Mouse (Mus musculus) hindbrain, postnatal 0 days (tissue): ENCODE results near the gene Gm20388. TPM values are rescaled to one million over a fixed set of nuclear protein-coding genes. Genes with fewer than 3 reads are reported as not detected.

Experiments
- ATAC-seq: fragments of 200-750 bp; cut with Nextera tagmentation; 2 replicates; pipeline ENCODE4 v1.8.0; 2017; ENCODE audit warnings: mild to moderate bottlenecking, moderate TSS enrichment, moderate library complexity
- DNase-seq: peaks from one replicate; pipeline ENCODE4 v3.0.0-alpha.2; 2015; ENCODE audit warnings: low spot score
- H3K27ac ChIP-seq: fragments of 300-500 bp; sonication (generic); 2 replicates; pipeline ENCODE4 v1.5.1; 2014; ENCODE audit warnings: mild to moderate bottlenecking
- H3K27me3 ChIP-seq: fragments of 300-500 bp; sonication (generic); 2 replicates; pipeline ENCODE4 v1.6.1; 2014; ENCODE audit warnings: low read length, mixed read lengths; ENCODE audit not compliant: insufficient read depth
- H3K36me3 ChIP-seq: fragments of 300-500 bp; sonication (generic); 2 replicates; pipeline ENCODE4 v1.6.1; 2014; ENCODE audit warnings: low read length, mixed read lengths; ENCODE audit not compliant: insufficient read depth
- H3K4me1 ChIP-seq: fragments of 300-500 bp; sonication (generic); 2 replicates; pipeline ENCODE4 v1.6.1; 2014; ENCODE audit warnings: antibody characterized with exemption, low read length, mixed read lengths; ENCODE audit not compliant: insufficient read depth
- H3K4me2 ChIP-seq: fragments of 300-500 bp; sonication (generic); 2 replicates; pipeline ENCODE4 v1.6.1; 2014; ENCODE audit warnings: low read depth, mild to moderate bottlenecking, low read length, moderate library complexity, mixed read lengths
- H3K4me3 ChIP-seq: fragments of 300-500 bp; sonication (generic); 2 replicates; pipeline ENCODE4 v1.5.1; 2014; ENCODE audit warnings: low read length
- H3K9ac ChIP-seq: fragments of 300-500 bp; sonication (generic); replicated peaks from 2 replicates; pipeline ENCODE4 v1.6.1; 2014; ENCODE audit warnings: mild to moderate bottlenecking, low read length, moderate library complexity, mixed read lengths
- H3K9me3 ChIP-seq: fragments of 300-500 bp; sonication (generic); 2 replicates; pipeline ENCODE4 v1.6.1; 2016; ENCODE audit warnings: low read length, mixed read lengths
- CTCF ChIP-seq: IDR thresholded peaks from 2 replicates; pipeline ENCODE4 v1.5.1; 2016; ENCODE audit warnings: antibody characterized with exemption, control low read depth, low read depth
- WGBS: fragments of 180-500 bp; shearing (Covaris S2); extraction: QIAGEN DNeasy Blood & Tissue Kit; methylation state at CpG from one replicate; pipeline ENCODE4 v1.1.7; 2014; 5-methylcytosine and 5-hydroxymethylcytosine counted together
- polyA plus RNA-seq: library from polyadenylated mRNA; unstranded; fragments of >200 nt; fragmentation: Nextera tagmentation; extraction: Ambion mirVana; gene quantifications from 2 replicates; pipeline ENCODE4 v1.2.1, GENCODE M21; 2015
- total RNA-seq: library from RNA; depleted of rRNA; stranded (reverse); fragments of >200 nt; gene quantifications from 2 replicates; pipeline ENCODE4 v1.2.3, GENCODE M21; 2014

Gene Gm20388
- total and polyA plus RNA-seq, 2 experiments from 2014 or later: 71.3 TPM; not detected in 1

- Histone ChIP-seq H3K4me3 (no peak overlapping the region), H3K9me3 (no peaks in the 10 kb centered on the region), H3K4me1 (peaks cover 18% of the 10 kb centered on the region), H3K9ac (no peak overlapping the region), H3K36me3 (no peaks in the 10 kb centered on the region), H3K27me3 (no peaks in the 10 kb centered on the region), H3K27ac (no peak overlapping the region), H3K4me2 (no peak overlapping the region)
- TF ChIP-seq CTCF: peak; percentile 47
- 51% methylated on average over 8 of the region's 8 CpGs for WGBS
- no peak for DNase-seq
- ATAC-seq: no peak
Observed at GRCm38 (mm10) chr8:121964716-121965512, 2054.3 kb downstream of the Gm20388 start.

GRCm38 (mm10) chr8:121966110-121966509 is 2055.5 kb downstream of the Gm20388 start:
- 66% methylated on average over 5 of the region's 5 CpGs for WGBS
- Histone ChIP-seq H3K9ac (no peak overlapping the region), H3K4me3 (no peak overlapping the region), H3K4me2 (no peak overlapping the region), H3K36me3 (no peaks in the 10 kb centered on the region), H3K27ac (peak overlapping the region; percentile 60; the same call in 1 of the 2 replicates), H3K4me1 (peaks cover 18% of the 10 kb centered on the region), H3K27me3 (no peaks in the 10 kb centered on the region), H3K9me3 (no peaks in the 10 kb centered on the region)
- TF ChIP-seq CTCF: no peak
- DNase-seq (no peak), ATAC-seq (no peak)

- no peak overlapping the region for H3K4me3 ChIP-seq
- H3K27ac ChIP-seq: peak overlapping the region; percentile 60; the same call in 1 of the 2 replicates
- H3K9me3 ChIP-seq: no peaks in the 10 kb centered on the region
- no peaks in the 10 kb centered on the region for H3K36me3 ChIP-seq
- H3K27me3 ChIP-seq: no peaks in the 10 kb centered on the region
- no peak for TF ChIP-seq CTCF
- DNase-seq: peak; percentile 35
- 51% methylated on average over 7 of the region's 7 CpGs for WGBS
- peak; percentile 62; the same call in 1 of the 2 replicates for ATAC-seq
- H3K4me1 ChIP-seq: peaks cover 18% of the 10 kb centered on the region
- H3K4me2 ChIP-seq: no peak overlapping the region
- H3K9ac ChIP-seq: no peak overlapping the region; the same call in 1 of the 2 replicates
Observed at GRCm38 (mm10) chr8:121966714-121967448, 2056.2 kb downstream of the Gm20388 start.

- Histone ChIP-seq H3K4me2 (no peak overlapping the region), H3K27ac (peak overlapping the region; percentile 60; the same call in 1 of the 2 replicates)
- WGBS: 41% methylated on average over 4 of the region's 4 CpGs
Observed at GRCm38 (mm10) chr8:121967977-121968376, 2057.3 kb downstream of the Gm20388 start.

GRCm38 (mm10) chr8:121968542-121968941 is 2057.9 kb downstream of the Gm20388 start:
- ATAC-seq: no peak

More at GRCm38 (mm10) chr8:121967977-121968376, 2057.3 kb downstream of the Gm20388 start:
- Histone ChIP-seq H3K9ac (no peak overlapping the region), H3K4me1 (peaks cover 18% of the 10 kb centered on the region), H3K27me3 (no peaks in the 10 kb centered on the region), H3K4me3 (no peak overlapping the region), H3K36me3 (no peaks in the 10 kb centered on the region), H3K9me3 (no peaks in the 10 kb centered on the region)
- TF ChIP-seq CTCF: no peak
- ATAC-seq (no peak), DNase-seq (peak; percentile 38)

GRCm38 (mm10) chr8:121970225-121970624 is 2059.6 kb downstream of the Gm20388 start:
- Histone ChIP-seq H3K4me2 (no peak overlapping the region), H3K27ac (no peak overlapping the region), H3K4me3 (no peak overlapping the region), H3K4me1 (peaks cover 18% of the 10 kb centered on the region), H3K36me3 (peaks cover 8% of the 10 kb centered on the region; the same call in 1 of the 2 replicates), H3K9ac (no peak overlapping the region), H3K9me3 (no peaks in the 10 kb centered on the region), H3K27me3 (no peaks in the 10 kb centered on the region)
- TF ChIP-seq CTCF: no peak
- ATAC-seq: no peak
- DNase-seq: no peak
- 82% methylated on average over 8 of the region's 8 CpGs for WGBS

More at GRCm38 (mm10) chr8:121968542-121968941, 2057.9 kb downstream of the Gm20388 start:
- no peak for DNase-seq
- no peaks in the 10 kb centered on the region for H3K9me3 ChIP-seq
- no peak overlapping the region for H3K9ac ChIP-seq
- H3K4me2 ChIP-seq: no peak overlapping the region
- no peaks in the 10 kb centered on the region for H3K36me3 ChIP-seq
- no peak overlapping the region for H3K4me3 ChIP-seq
- 79% methylated on average over 4 of the region's 4 CpGs for WGBS
- peaks cover 18% of the 10 kb centered on the region for H3K4me1 ChIP-seq
- peak overlapping the region; percentile 60 for H3K27ac ChIP-seq
- no peaks in the 10 kb centered on the region for H3K27me3 ChIP-seq
- no peak for TF ChIP-seq CTCF
